Mouse (Mus musculus) gastrocnemius, postnatal 4 days (tissue): ENCODE data around the gene 1700021F07Rik. TPM values are rescaled to one million over a fixed set of nuclear protein-coding genes. Genes with fewer than 3 reads are reported as not detected.

Experiments
- DNase-seq, 2 experiments: peaks; one replicate each; pipeline ENCODE4 v3.0.0; 2021 to 2022; ENCODE audit warnings: low spot score in 2 of 2, mixed read lengths in 2 of 2
- total RNA-seq, 2 experiments: library from RNA; stranded (reverse); gene quantifications; 2 replicates each; pipeline ENCODE4 v1.2.3; 2021

1700021F07Rik gene
- total RNA-seq, 2 experiments from 2014 or later, result not detected

GRCm38 (mm10) chr2:173561851-173562442 lies 39.6 kb downstream of the 1700021F07Rik start:
- peak; percentile 72 to 74 for DNase-seq

- no peak for DNase-seq
These were observed 41.0 kb downstream of the 1700021F07Rik start for GRCm38 (mm10) chr2:173563336-173563735.

DNA sequence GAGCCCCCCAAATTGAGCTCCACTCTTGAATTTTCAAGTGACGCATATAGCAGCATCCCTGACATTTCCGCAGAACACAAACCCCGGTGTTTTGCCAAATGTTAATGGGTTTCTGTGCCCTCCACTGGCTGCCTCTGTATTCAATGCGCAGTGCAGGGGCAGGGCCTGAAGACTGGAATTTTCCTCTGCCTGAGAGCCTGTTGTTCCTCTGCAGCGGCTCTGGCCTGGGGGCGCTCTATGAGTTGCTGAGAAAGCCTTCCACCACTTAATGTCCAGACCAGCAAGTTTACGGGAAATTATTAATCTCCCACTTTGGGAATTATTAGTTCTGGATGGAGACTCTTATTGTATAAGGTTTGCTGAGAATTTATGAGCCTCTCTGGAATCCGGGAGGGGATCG lies 41.8 kb downstream of the 1700021F07Rik start:
- peak in 1 of 2 experiments; percentile 57 for DNase-seq

Other genes starting within 250 kb of the 1700021F07Rik start
- 10 to 100 TPM; 22.6 to 25.8 TPM for gene Pmepa1, start 246.1 kb upstream of the 1700021F07Rik start, total RNA-seq
- gene Ankrd60, start 55.8 kb downstream of the 1700021F07Rik start, total RNA-seq, result not detected
- gene Rab22a, start 137.2 kb downstream of the 1700021F07Rik start, total RNA-seq, result 10 to 100 TPM; 32.8 to 37.0 TPM
- not detected for gene 1700010B08Rik, start 196.8 kb downstream of the 1700021F07Rik start, total RNA-seq
- 100 to 1,000 TPM; 117 to 122 TPM for gene Vapb, start 214.9 kb downstream of the 1700021F07Rik start, total RNA-seq